Mouse (Mus musculus): ENCODE results near the gene Crb3.

DNA sequence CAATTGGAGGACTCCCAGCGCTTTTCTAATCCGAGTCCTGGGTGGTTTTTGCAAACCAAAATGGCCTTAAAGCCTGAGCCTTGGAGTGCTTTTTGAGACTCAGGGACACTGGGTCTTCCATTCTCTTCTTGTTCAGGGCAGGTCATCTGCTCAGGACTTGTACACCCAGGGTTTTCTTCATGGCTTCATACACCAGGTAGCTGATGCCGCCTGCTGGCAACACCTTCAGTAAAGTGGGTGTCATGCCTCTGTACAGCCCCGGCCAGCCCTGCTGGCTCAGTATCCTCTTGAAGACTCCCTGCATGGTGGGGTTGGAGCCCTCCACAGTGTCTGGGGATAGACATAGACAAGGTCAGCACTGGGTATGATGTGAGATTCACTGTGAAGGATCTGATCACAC, 26.1 kb upstream of the Crb3 start:
- no peak for TF ChIP-seq CTCF (IDR thresholded peaks at IDR 0.05; ENCODE audit: control insufficient read depth, insufficient read depth, low read length)
- no peak for TF ChIP-seq POLR2A (IDR thresholded peaks at IDR 0.05; ENCODE audit: borderline replicate concordance, control insufficient read depth, low read depth, low read length)
